Mouse (Mus musculus): ENCODE results near the gene Elp5. TPM values are rescaled to one million over a fixed set of nuclear protein-coding genes. Genes with fewer than 3 reads are reported as not detected.
A peak's percentile ranks its signal among the peaks of the same experiment; 100 is the strongest.

The Elp5 gene
- total RNA-seq (2021), result 10 to 100 TPM; 98.0 to 99.5 TPM
- long read RNA-seq, transcript Elp5-201 (9 exons, 1,454 nt), result minor isoform, 8 of 129 reads
- long read RNA-seq, transcript Elp5-206 (7 exons, 899 nt), result minor isoform, 6 of 129 reads
- long read RNA-seq, transcript Elp5-203 (7 exons, 1,259 nt), result major isoform, 30 of 129 reads
- long read RNA-seq, partial matches to known transcripts, result 57 of 129 reads
- long read RNA-seq, other reads (novel, unspliced or antisense), result 28 of 129 reads

GRCm38 (mm10) chr11:69982225-69982624 is at the start of gene Elp5:
Elp5 (minus strand) TSS chr11:69982517.
- DNase-seq (ENCODE audit: low spot score in 2 of 2), result no peak

GRCm38 (mm10) chr11:70031321-70031670 is 49.0 kb upstream of the Elp5 start:
- no peak for DNase-seq (ENCODE audit: low spot score in 2 of 2)

GRCm38 (mm10) chr11:70030651-70031320 is 48.5 kb upstream of the Elp5 start:
- no peak for DNase-seq (ENCODE audit: low spot score in 2 of 2)

GRCm38 (mm10) chr11:70029829-70030550 is 47.7 kb upstream of the Elp5 start:
- no peak for DNase-seq (ENCODE audit: low spot score in 2 of 2)

GRCm38 (mm10) chr11:70029130-70029801 is 46.9 kb upstream of the Elp5 start:
- DNase-seq (ENCODE audit: low spot score in 2 of 2), result peak; percentile 82 to 86

GRCm38 (mm10) chr11:70028401-70029129 is 46.2 kb upstream of the Elp5 start:
- DNase-seq (ENCODE audit: low spot score in 2 of 2), result no peak

- DNase-seq (ENCODE audit: low spot score in 2 of 2), result peak; percentile 51 to 55
These were observed 45.1 kb upstream of the Elp5 start for GRCm38 (mm10) chr11:70027397-70027796.

- DNase-seq (ENCODE audit: low spot score in 2 of 2), result peak; percentile 48 to 63
These were observed 44.4 kb upstream of the Elp5 start for GRCm38 (mm10) chr11:70026689-70027088.

- no peak for DNase-seq (ENCODE audit: low spot score in 2 of 2)
These were observed 41.8 kb upstream of the Elp5 start for GRCm38 (mm10) chr11:70024151-70024514.

GRCm38 (mm10) chr11:70023481-70024150 is 41.3 kb upstream of the Elp5 start:
- DNase-seq (ENCODE audit: low spot score in 2 of 2), result peak in 1 of 2 experiments; percentile 69

GRCm38 (mm10) chr11:70021264-70022132 is 39.2 kb upstream of the Elp5 start:
- peak; percentile 99 for DNase-seq (ENCODE audit: low spot score in 2 of 2)

- DNase-seq (ENCODE audit: low spot score in 2 of 2), result peak; percentile 79 to 81
These were observed 38.5 kb upstream of the Elp5 start for GRCm38 (mm10) chr11:70020731-70021263.

- DNase-seq (ENCODE audit: low spot score in 2 of 2), result peak; percentile 55 to 61
These were observed 37.8 kb upstream of the Elp5 start for GRCm38 (mm10) chr11:70020022-70020631.

- DNase-seq (ENCODE audit: low spot score in 2 of 2), result no peak
These were observed 37.2 kb upstream of the Elp5 start for GRCm38 (mm10) chr11:70019495-70020021.

GRCm38 (mm10) chr11:70018131-70018990 is 36.0 kb upstream of the Elp5 start:
- DNase-seq (ENCODE audit: low spot score in 2 of 2), result peak; percentile 78 to 81

GRCm38 (mm10) chr11:70017199-70017767 is 35.0 kb upstream of the Elp5 start:
- DNase-seq (ENCODE audit: low spot score in 2 of 2), result no peak

GRCm38 (mm10) chr11:70016669-70017068 is 34.4 kb upstream of the Elp5 start, which contains the start of gene Dlg4:
Dlg4 (plus strand) TSS chr11:70016942.
- DNase-seq (ENCODE audit: low spot score in 2 of 2), result no peak

Data from layer of hippocampus, postnatal 10 days (tissue).